Mouse (Mus musculus) CH12.LX (cell line): Measurements from ENCODE around the gene Rad54l2. TPM values are rescaled to one million over a fixed set of nuclear protein-coding genes. Genes with fewer than 3 reads are reported as not detected.

Experiments
- DNase-seq: peaks from one replicate; pipeline ENCODE4 v3.0.0-alpha.2; 2013; ENCODE audit errors: extremely low read depth
- H3K27ac ChIP-seq: 2 replicates; pipeline ENCODE4 v1.5.1; 2012; ENCODE audit warnings: low read depth, mild to moderate bottlenecking, control low read depth, moderate library complexity; ENCODE audit not compliant: insufficient read depth
- H3K27me3 ChIP-seq: replicated peaks from 2 replicates; pipeline ENCODE3; 2012; ENCODE audit warnings: inconsistent platforms
- H3K36me3 ChIP-seq, 2 experiments: replicated peaks in 1 of 2; 2 replicates each; pipeline versions ENCODE3 to v1.6.1; 2012; ENCODE audit warnings: inconsistent platforms in 1 of 2, low read length in 1 of 2, mild to moderate bottlenecking in 1 of 2, mixed read lengths in 1 of 2, moderate library complexity in 1 of 2; ENCODE audit not compliant: control insufficient read depth in 1 of 2, insufficient read depth in 1 of 2
- H3K4me1 ChIP-seq, 2 experiments: 2 replicates each; pipeline ENCODE4 v1.6.1; 2012; ENCODE audit warnings: inconsistent platforms in 1 of 2, moderate library complexity in 1 of 2; ENCODE audit not compliant: insufficient read depth in 2 of 2, control insufficient read depth in 1 of 2
- H3K4me2 ChIP-seq: 2 replicates; pipeline ENCODE4 v1.6.1; 2012; ENCODE audit warnings: low read depth, mild to moderate bottlenecking, control low read depth; ENCODE audit not compliant: poor library complexity, insufficient read depth, severe bottlenecking
- H3K4me3 ChIP-seq, 3 experiments: fragments of 150-350 bp in 1 of 3; sonication (generic) in 1 of 3; replicated peaks in 1 of 3; 2 replicates each; pipeline versions ENCODE3 to v1.5.1; 2011 to 2012; ENCODE audit warnings: low read depth in 2 of 3, low read length in 2 of 3, mild to moderate bottlenecking in 2 of 3, moderate library complexity in 2 of 3, control low read depth in 1 of 3, improper control_type of control experiment in 1 of 3, inconsistent platforms in 1 of 3, mixed read lengths in 1 of 3; ENCODE audit not compliant: poor library complexity in 1 of 3
- H3K79me2 ChIP-seq: replicated peaks from 2 replicates; pipeline ENCODE4 v1.6.1; 2012; ENCODE audit warnings: mild to moderate bottlenecking, moderate library complexity; ENCODE audit not compliant: control insufficient read depth, poor library complexity, insufficient read depth, severe bottlenecking; ENCODE audit errors: extremely low read depth
- H3K9ac ChIP-seq: 2 replicates; pipeline ENCODE4 v1.6.1; 2012; ENCODE audit warnings: low read depth, mild to moderate bottlenecking, control low read depth, moderate library complexity; ENCODE audit not compliant: insufficient read depth
- H3K9me3 ChIP-seq: replicated peaks from 2 replicates; pipeline ENCODE3; 2012; ENCODE audit warnings: low read length, inconsistent platforms, mixed read lengths
- E2F4 ChIP-seq: IDR thresholded peaks from 2 replicates; pipeline ENCODE4 v1.6.1; 2011; ENCODE audit warnings: low read depth, low read length, improper control_type of control experiment; ENCODE audit not compliant: insufficient replicate concordance
- EP300 ChIP-seq: IDR thresholded peaks from 2 replicates; pipeline ENCODE4 v1.6.1; 2011; ENCODE audit warnings: low read length, improper control_type of control experiment
- ETS1 ChIP-seq: conservative IDR thresholded peaks from 2 replicates; pipeline ENCODE4 v1.6.1; 2012; ENCODE audit warnings: low read depth, mild to moderate bottlenecking, inconsistent platforms, low read length, improper control_type of control experiment, moderate library complexity
- GABPA ChIP-seq: IDR thresholded peaks from 2 replicates; pipeline ENCODE4 v1.6.1; 2012; ENCODE audit warnings: low read depth, low read length, improper control_type of control experiment, inconsistent platforms; ENCODE audit not compliant: insufficient replicate concordance
- HCFC1 ChIP-seq: IDR thresholded peaks from 2 replicates; pipeline ENCODE4 v1.6.1; 2012; ENCODE audit warnings: low read depth, mild to moderate bottlenecking, inconsistent platforms, low read length, improper control_type of control experiment
- IRF4 ChIP-seq: IDR thresholded peaks from 2 replicates; pipeline ENCODE4 v1.6.1; 2014; ENCODE audit warnings: low read depth, mild to moderate bottlenecking, inconsistent platforms, low read length, improper control_type of control experiment
- JUN ChIP-seq: IDR thresholded peaks from 2 replicates; pipeline ENCODE4 v1.6.1; 2011; ENCODE audit warnings: low read depth, mild to moderate bottlenecking, low read length, improper control_type of control experiment, moderate library complexity; ENCODE audit not compliant: insufficient read depth
- MXI1 ChIP-seq: IDR thresholded peaks from 2 replicates; pipeline ENCODE4 v1.6.1; 2011; ENCODE audit warnings: mild to moderate bottlenecking, low read depth, low read length, improper control_type of control experiment
- MYC ChIP-seq: IDR thresholded peaks from 2 replicates; pipeline ENCODE4 v1.6.1; 2011; ENCODE audit warnings: low read depth, mild to moderate bottlenecking, improper control_type of control experiment, low read length
- NRF1 ChIP-seq: IDR thresholded peaks from 2 replicates; pipeline ENCODE4 v1.6.1; 2014; ENCODE audit warnings: low read depth, mild to moderate bottlenecking, inconsistent platforms, low read length, improper control_type of control experiment, moderate library complexity
- PAX5 ChIP-seq: IDR thresholded peaks from 2 replicates; pipeline ENCODE4 v1.6.1; 2012; ENCODE audit warnings: low read length, inconsistent platforms, mixed read lengths
- POLR2A ChIP-seq: IDR thresholded peaks from 2 replicates; pipeline ENCODE4 v1.6.1; 2011; ENCODE audit warnings: low read depth, mild to moderate bottlenecking, improper control_type of control experiment, low read length
- POLR2AphosphoS2 ChIP-seq: IDR thresholded peaks from 2 replicates; pipeline ENCODE4 v1.6.1; 2011; ENCODE audit warnings: low read depth, low read length, improper control_type of control experiment
- SIN3A ChIP-seq: IDR thresholded peaks from 2 replicates; pipeline ENCODE4 v1.6.1; 2012; ENCODE audit warnings: low read length, improper control_type of control experiment, inconsistent platforms
- SMC3 ChIP-seq: IDR thresholded peaks from 2 replicates; pipeline ENCODE4 v1.6.1; 2011; ENCODE audit warnings: low read depth, low read length, improper control_type of control experiment
- TCF12 ChIP-seq: IDR thresholded peaks from 2 replicates; pipeline ENCODE4 v1.6.1; 2014; ENCODE audit warnings: low read depth, mild to moderate bottlenecking, inconsistent platforms, low read length, improper control_type of control experiment
- UBTF ChIP-seq: IDR thresholded peaks from 2 replicates; pipeline ENCODE4 v1.6.1; 2012; ENCODE audit warnings: low read depth, mild to moderate bottlenecking, inconsistent platforms, low read length, improper control_type of control experiment, moderate library complexity
- USF1 ChIP-seq: IDR thresholded peaks from 2 replicates; pipeline ENCODE4 v1.6.1; 2014; ENCODE audit warnings: low read depth, mild to moderate bottlenecking, inconsistent platforms, low read length, improper control_type of control experiment
- USF2 ChIP-seq: conservative IDR thresholded peaks from 2 replicates; pipeline ENCODE4 v1.6.1; 2011; ENCODE audit warnings: low read depth, low read length, improper control_type of control experiment
- ZC3H11A ChIP-seq: IDR thresholded peaks from 2 replicates; pipeline ENCODE4 v1.6.1; 2012; ENCODE audit warnings: low read depth, mild to moderate bottlenecking, inconsistent platforms, low read length, improper control_type of control experiment
- dilution Hi-C: fragments of 300-500 bp; cut with MboI; formaldehyde crosslinking; loops from 2 replicates; pipeline ENCODE4 v1.14.3; 2020; ENCODE audit warnings: low sequenced_read_pairs; ENCODE audit not compliant: extremely low pct_unique_long_range_greater_than_20kb, extremely low pct_ligation_motif_present
- in situ Hi-C: fragments of 300-500 bp; cut with MboI; formaldehyde crosslinking; loops from 3 replicates; pipeline ENCODE4 v1.14.3; 2019; ENCODE audit warnings: low sequenced_read_pairs, low pct_ligation_motif_present, low pct_unique_long_range_greater_than_20kb, mixed read lengths
- polyA plus RNA-seq: library from polyadenylated mRNA; unstranded; fragments of >175 nt; gene quantifications from 2 replicates; pipeline ENCODE4 v1.2.1, GENCODE M21; 2012; ENCODE audit warnings: low read depth; ENCODE audit not compliant: insufficient read length
- total RNA-seq, 2 experiments: library from RNA; depleted of rRNA; stranded (reverse); fragments of 300-350 nt in 1 of 2; fragments of >200 nt in 1 of 2; gene quantifications; 2 replicates each; pipeline ENCODE4 v1.2.3; 2012 to 2014

Rad54l2 gene
- total and polyA plus RNA-seq, 3 experiments = 7.2 to 16.5 (median 11.6) TPM

DNA sequence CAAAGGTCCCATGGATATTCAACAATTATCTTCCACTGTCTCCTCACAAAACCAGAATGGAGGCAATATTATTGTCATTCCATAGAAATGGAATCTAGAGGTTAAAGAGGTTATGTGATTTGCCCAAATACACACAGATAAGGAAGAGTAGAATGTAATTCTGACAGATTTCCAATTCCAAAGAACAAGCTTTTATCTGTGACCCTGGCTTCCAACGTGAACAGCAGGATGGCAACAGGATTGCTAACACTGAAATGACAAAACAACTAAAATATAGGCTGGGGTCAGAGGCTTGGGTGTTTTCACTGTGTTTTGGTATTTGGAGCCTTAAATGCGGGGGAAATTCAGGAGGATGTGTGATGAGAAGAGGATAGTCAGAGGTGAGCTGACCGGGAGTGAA lies 11.6 kb downstream of the Rad54l2 start:
- H3K36me3 ChIP-seq = peaks cover 0 to 6% of the 10 kb centered on the region in 2 experiments
- peaks cover 24% of the 10 kb centered on the region; the same call in 1 of the 2 replicates for H3K79me2 ChIP-seq
- DNase-seq = no peak
- in situ Hi-C loops = no loop called here
- dilution Hi-C loops = loop anchor here (25.0 kb wide), 1 partner anchor 90 kb away; the partner anchor contains the start of gene Tex264
- H3K4me3 ChIP-seq = no peak overlapping the region
- H3K4me2 ChIP-seq = no peak overlapping the region
- no peaks in the 10 kb centered on the region for H3K27me3 ChIP-seq
- no peak overlapping the region for H3K9ac ChIP-seq
- TF ChIP-seq SIN3A (no peak), USF2 (no peak), POLR2A (no peak), MXI1 (no peak), NRF1 (no peak), MYC (no peak), GABPA (no peak), ETS1 (no peak), JUN (no peak), PAX5 (no peak), E2F4 (no peak), EP300 (no peak), ZC3H11A (no peak), TCF12 (no peak), USF1 (no peak), UBTF (no peak)
- peaks cover 7 to 45% of the 10 kb centered on the region in 2 experiments; a peak in 3 of 4 replicates for H3K4me1 ChIP-seq
- H3K9me3 ChIP-seq = no peaks in the 10 kb centered on the region
- H3K27ac ChIP-seq = no peak overlapping the region

DNA sequence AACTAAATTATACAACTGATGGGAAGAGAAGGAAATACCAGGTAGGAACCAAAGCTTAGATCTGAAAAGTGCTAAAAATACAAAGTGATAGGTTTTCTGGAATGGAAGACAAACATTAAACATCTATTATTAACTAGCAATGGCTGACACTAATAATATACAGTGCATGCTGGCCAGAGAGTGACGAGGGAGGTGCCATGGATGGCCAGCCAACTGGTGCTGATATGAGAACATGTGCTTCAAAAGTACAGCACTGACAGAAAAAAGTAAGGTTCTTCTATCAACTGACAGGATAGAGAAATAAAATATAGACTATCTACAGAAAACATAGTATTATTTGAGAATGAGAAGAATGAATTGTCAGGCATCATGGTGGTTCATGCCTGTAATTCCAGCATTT lies 12.9 kb downstream of the Rad54l2 start:
- peaks cover 7 to 54% of the 10 kb centered on the region in 2 experiments; a peak in 3 of 4 replicates for H3K4me1 ChIP-seq
- H3K9ac ChIP-seq = no peak overlapping the region
- H3K79me2 ChIP-seq = peaks cover 20% of the 10 kb centered on the region; the same call in 1 of the 2 replicates
- no peak overlapping the region for H3K4me2 ChIP-seq
- dilution Hi-C loops = loop anchor here (25.0 kb wide), 1 partner anchor 89 kb away; the partner anchor contains the start of gene Tex264
- peaks cover 0 to 8% of the 10 kb centered on the region in 2 experiments for H3K36me3 ChIP-seq
- in situ Hi-C loops = no loop called here
- no peak overlapping the region for H3K4me3 ChIP-seq
- no peak for TF ChIP-seq GABPA
- TF ChIP-seq ZC3H11A = no peak
- TF ChIP-seq HCFC1 = no peak
- TF ChIP-seq SMC3 = no peak
- TF ChIP-seq UBTF = no peak
- no peak for TF ChIP-seq IRF4
- TF ChIP-seq E2F4 = no peak
- no peak for TF ChIP-seq USF2
- no peak for TF ChIP-seq POLR2AphosphoS2
- TF ChIP-seq, all 38 proteins: peak for 0
- no peak overlapping the region for H3K27ac ChIP-seq
- H3K27me3 ChIP-seq = no peaks in the 10 kb centered on the region
- H3K9me3 ChIP-seq = no peaks in the 10 kb centered on the region
- DNase-seq = no peak
